Mouse (Mus musculus): Measurements from ENCODE around the gene Slc22a28. TPM values are rescaled to one million over a fixed set of nuclear protein-coding genes. Genes with fewer than 3 reads are reported as not detected.
"Not testable (repeated sequence)": the region's sequence is repeated elsewhere in the genome, so short reads cannot be mapped to it uniquely, and the experiment has no call there.

Slc22a28 gene
- polyA plus RNA-seq (2015; fragmentation: Nextera tagmentation; extraction: Ambion mirVana): not detected in 2 replicates

DNA sequence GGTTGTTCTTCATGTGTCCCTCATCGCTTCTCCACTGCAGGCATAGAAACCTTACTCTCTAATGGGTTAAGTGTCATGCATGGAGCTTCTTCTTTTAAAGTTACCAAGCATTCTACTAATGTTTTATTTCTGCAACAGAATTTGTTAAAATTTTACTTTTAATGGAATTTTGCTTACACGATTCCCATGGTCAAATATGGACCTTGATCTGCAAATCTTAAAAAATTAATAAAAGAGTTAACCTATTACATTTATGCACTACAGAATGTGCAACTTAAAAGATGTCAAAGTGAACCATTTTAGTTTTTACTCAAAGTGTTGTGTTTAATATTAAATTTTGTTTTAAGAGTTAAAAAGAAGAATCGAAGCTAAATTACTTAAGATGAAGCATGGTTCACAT lies at the start of gene Slc22a28:
Gene Slc22a28 (minus strand): TSS at position 102 of the 400 bp plus-strand sequence.
- H3K4me2 ChIP-seq; H3K4me3 ChIP-seq; H3K27me3 ChIP-seq; H3K27ac ChIP-seq; H3K4me1 ChIP-seq (replicated peaks); H3K36me3 ChIP-seq; ATAC-seq (ENCODE audit: low FRiP score); H3K9ac ChIP-seq: not testable (repeated sequence)
- H3K9me3 ChIP-seq: peaks cover 14% of the 10 kb centered on the region; the same call in 1 of the 2 replicates
- 92% methylated on average over 2 of the region's 3 CpGs for WGBS

DNA sequence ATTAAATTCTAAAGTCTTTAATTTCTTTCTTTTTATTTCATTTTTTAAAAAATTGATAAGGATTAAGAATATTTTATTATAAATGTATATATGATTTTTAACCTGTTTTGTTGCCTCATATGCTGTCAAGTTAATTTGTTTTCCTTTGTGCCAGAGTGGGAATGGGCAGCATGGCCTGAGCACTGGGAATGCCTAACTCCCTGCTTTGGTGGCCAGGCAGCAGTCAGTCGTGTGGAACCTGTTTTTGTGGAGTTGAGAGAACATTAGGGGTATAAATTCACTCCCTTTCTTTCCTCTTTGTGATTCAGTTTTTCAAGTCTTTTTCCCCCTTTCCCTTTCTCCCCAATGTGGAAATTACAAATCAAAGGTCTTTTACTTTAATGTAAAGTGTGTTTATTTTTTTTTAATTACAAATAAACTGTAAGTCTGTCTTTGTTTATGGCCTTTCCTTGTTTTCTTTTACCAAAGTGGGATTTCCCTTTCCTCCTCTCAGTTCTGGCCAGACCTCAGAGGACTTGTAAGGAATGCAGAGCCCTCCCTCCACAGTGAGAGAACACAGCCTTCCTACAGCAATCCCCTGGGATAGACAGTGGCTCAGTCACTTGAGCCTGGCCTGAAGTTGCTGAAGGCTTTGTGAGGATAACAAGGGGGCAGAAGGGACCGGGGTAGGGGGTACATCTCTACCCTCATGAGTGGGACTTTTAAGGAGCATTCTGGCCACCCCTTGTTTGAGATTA lies 17.2 kb upstream of the Slc22a28 start:
- 57% methylated on average over 2 of the region's 2 CpGs for WGBS

DNA sequence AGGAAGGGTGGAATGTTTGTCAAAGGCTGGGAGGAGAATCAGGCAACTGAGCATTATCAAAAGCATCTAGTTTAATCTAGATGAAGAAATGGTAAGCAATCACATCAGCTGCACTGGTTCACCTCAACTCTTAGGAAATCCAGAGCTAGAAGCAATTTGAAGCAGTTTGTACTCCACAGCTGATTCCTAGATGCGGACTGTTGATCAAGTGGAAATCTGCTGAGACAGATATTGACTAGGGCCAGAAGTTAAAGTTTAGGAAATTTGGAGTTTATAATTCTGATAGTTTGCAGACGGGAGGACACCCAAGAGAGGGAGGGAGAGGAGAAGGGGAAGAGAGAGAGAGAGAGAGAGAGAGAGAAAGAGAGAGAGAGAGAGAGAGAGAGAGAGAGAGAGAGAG lies 10.9 kb upstream of the Slc22a28 start:
- H3K9ac ChIP-seq; H3K27ac ChIP-seq; H3K36me3 ChIP-seq; H3K4me1 ChIP-seq (replicated peaks); ATAC-seq (ENCODE audit: low FRiP score); H3K4me3 ChIP-seq; H3K27me3 ChIP-seq; H3K4me2 ChIP-seq: not testable (repeated sequence)
- peaks cover 21% of the 10 kb centered on the region; the same call in 1 of the 2 replicates for H3K9me3 ChIP-seq
- WGBS: 87% methylated on average over 2 of the region's 2 CpGs

More for the DNA sequence above, 17.2 kb upstream of the Slc22a28 start:
- no peak for ATAC-seq (ENCODE audit: low FRiP score)
- H3K4me2 ChIP-seq: no peak overlapping the region
- H3K9ac ChIP-seq: no peak overlapping the region
- peaks cover 26% of the 10 kb centered on the region for H3K9me3 ChIP-seq
- H3K27me3 ChIP-seq: no peaks in the 10 kb centered on the region
- no peaks in the 10 kb centered on the region for H3K4me1 ChIP-seq (replicated peaks)
- no peaks in the 10 kb centered on the region for H3K36me3 ChIP-seq
- no peak overlapping the region for H3K4me3 ChIP-seq
- no peak overlapping the region for H3K27ac ChIP-seq

DNA sequence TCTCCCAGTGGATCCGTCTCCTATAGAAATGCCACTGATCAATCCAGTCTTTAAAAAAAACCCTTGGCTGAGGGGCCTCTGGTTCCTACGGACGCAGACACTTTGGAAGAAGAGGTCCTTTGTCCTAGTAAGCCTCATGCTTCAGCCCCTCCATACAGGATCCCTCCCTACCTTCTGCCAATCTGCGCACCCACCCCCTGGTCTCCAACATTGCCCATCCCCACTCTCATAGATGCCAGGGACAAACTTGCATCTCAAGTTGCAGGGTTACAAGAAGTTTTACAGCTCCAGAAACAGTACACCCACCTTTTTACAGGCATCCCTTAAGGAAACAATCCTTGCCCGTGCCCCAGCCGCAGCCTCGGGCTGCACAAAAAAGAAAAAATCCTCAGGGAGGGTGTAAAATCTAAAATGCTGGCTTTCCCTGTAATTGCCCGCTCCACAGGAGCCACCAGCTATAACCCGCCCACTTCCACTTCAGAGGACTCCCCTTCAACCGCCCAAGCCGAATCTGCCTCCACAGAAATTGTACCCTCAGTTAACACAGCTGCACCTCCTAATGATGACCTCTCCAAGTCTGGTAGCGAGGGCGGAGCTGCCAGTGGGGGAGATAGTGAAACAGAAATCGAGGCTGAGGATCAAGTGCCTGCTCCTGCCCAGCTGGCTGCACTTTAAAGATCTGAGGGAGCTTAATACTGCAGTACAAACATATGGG lies 2.5 kb upstream of the Slc22a28 start:
- H3K9ac ChIP-seq; H3K4me2 ChIP-seq; H3K27me3 ChIP-seq; H3K4me1 ChIP-seq (replicated peaks); H3K27ac ChIP-seq; H3K4me3 ChIP-seq; ATAC-seq (ENCODE audit: low FRiP score); H3K36me3 ChIP-seq: not testable (repeated sequence)
- WGBS: 75% methylated on average over 14 of the region's 14 CpGs
- H3K9me3 ChIP-seq: peaks cover 11% of the 10 kb centered on the region; the same call in 1 of the 2 replicates

DNA sequence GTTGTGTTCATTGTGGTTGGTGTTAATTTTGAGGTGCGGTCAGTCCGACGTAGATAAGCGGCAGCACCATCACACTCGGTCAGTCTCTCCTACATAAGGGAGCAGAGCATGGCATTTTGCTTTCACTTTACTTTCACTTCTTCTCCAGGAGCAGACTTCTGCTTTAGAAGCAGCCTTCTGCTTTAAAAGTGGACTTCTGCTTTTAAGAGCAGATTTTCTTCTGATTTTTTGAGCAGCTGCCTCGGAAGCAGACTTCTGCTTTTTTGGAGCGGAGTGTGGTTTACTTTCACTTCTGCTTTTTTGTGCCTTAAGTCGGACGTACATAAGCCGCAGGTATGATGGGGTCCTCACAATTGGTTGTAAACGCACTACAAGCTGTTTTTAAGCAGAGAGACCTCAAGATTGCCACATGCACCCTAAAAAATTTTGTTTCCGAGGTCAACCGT lies 111.9 kb downstream of the Slc22a28 start:
- no peaks in the 10 kb centered on the region for H3K4me1 ChIP-seq (replicated peaks)
- H3K27ac ChIP-seq: no peak overlapping the region
- H3K4me2 ChIP-seq: no peak overlapping the region
- H3K9ac ChIP-seq: no peak overlapping the region
- no peaks in the 10 kb centered on the region for H3K36me3 ChIP-seq
- H3K9me3 ChIP-seq: peaks cover 17% of the 10 kb centered on the region
- WGBS: 95% methylated on average over 13 of the region's 13 CpGs
- no peaks in the 10 kb centered on the region for H3K27me3 ChIP-seq
- no peak for ATAC-seq (ENCODE audit: low FRiP score)
- H3K4me3 ChIP-seq: no peak overlapping the region

GRCm38 (mm10) chr19:8019329-8019851 lies 112.4 kb downstream of the Slc22a28 start:
- 92% methylated on average over 17 of the region's 17 CpGs for WGBS

GRCm38 (mm10) chr19:8018535-8018934 lies 113.2 kb downstream of the Slc22a28 start:
- not testable (repeated sequence) for ATAC-seq (ENCODE audit: low FRiP score); H3K4me3 ChIP-seq; H3K9ac ChIP-seq; H3K4me1 ChIP-seq (replicated peaks); H3K27me3 ChIP-seq; H3K4me2 ChIP-seq; H3K36me3 ChIP-seq; H3K27ac ChIP-seq
- H3K9me3 ChIP-seq: peaks cover 17% of the 10 kb centered on the region
- 91% methylated on average over 9 of the region's 9 CpGs for WGBS

More at GRCm38 (mm10) chr19:8019329-8019851, 112.4 kb downstream of the Slc22a28 start:
- not testable (repeated sequence) for H3K4me1 ChIP-seq (replicated peaks); H3K27me3 ChIP-seq; H3K4me2 ChIP-seq; H3K36me3 ChIP-seq; ATAC-seq (ENCODE audit: low FRiP score); H3K27ac ChIP-seq; H3K9ac ChIP-seq; H3K4me3 ChIP-seq
- peaks cover 17% of the 10 kb centered on the region for H3K9me3 ChIP-seq

Other genes with a start within 250 kb of the Slc22a28 start
- not detected in 2 replicates for gene Slc22a27, start 166.0 kb downstream of the Slc22a28 start, polyA plus RNA-seq (2015; fragmentation: Nextera tagmentation; extraction: Ambion mirVana)
- not detected in 2 replicates for gene Slc22a29, start 86.9 kb upstream of the Slc22a28 start, polyA plus RNA-seq (2015; fragmentation: Nextera tagmentation; extraction: Ambion mirVana)